Mouse (Mus musculus) lung, postnatal 0 days (tissue): ENCODE measurements at regions not wholly inside any gene's neighbourhood (a gene's known extent, or its start where the extent isn't known, plus 50 kb on each side); places are given as distances from the start of the nearest gene placed in this dataset.
"Not testable (repeated sequence)": the region's sequence is repeated elsewhere in the genome, so short reads cannot be mapped to it uniquely, and the experiment has no call there.

Experiments used
- ATAC-seq: fragments of 200-750 bp; cut with Nextera tagmentation; 2 replicates; pipeline ENCODE4 v1.8.0; 2017; ENCODE audit warnings: moderate library complexity
- DNase-seq: peaks from one replicate; pipeline ENCODE4 v3.0.0-alpha.2; 2016; ENCODE audit warnings: low spot score
- H3K27ac ChIP-seq: fragments of 300-500 bp; sonication (generic); 2 replicates; pipeline ENCODE4 v1.5.1; 2014; ENCODE audit warnings: antibody characterized with exemption, mild to moderate bottlenecking, low read length, mixed read lengths
- H3K27me3 ChIP-seq: fragments of 300-500 bp; sonication (generic); replicated peaks from 2 replicates; pipeline ENCODE4 v1.6.1; 2014; ENCODE audit warnings: low read length, mixed read lengths; ENCODE audit not compliant: insufficient read depth
- H3K36me3 ChIP-seq: fragments of 300-500 bp; sonication (generic); 2 replicates; pipeline ENCODE4 v1.6.1; 2014; ENCODE audit warnings: low read length, mixed read lengths; ENCODE audit not compliant: insufficient read depth
- H3K4me1 ChIP-seq: fragments of 300-500 bp; sonication (generic); 2 replicates; pipeline ENCODE4 v1.6.1; 2014; ENCODE audit warnings: antibody characterized with exemption, low read depth, low read length, mixed read lengths; ENCODE audit not compliant: insufficient read depth
- H3K4me2 ChIP-seq: fragments of 300-500 bp; sonication (generic); replicated peaks from 2 replicates; pipeline ENCODE4 v1.6.1; 2014; ENCODE audit warnings: low read depth, mild to moderate bottlenecking, low read length, moderate library complexity, mixed read lengths
- H3K4me3 ChIP-seq: fragments of 300-500 bp; sonication (generic); 2 replicates; pipeline ENCODE4 v1.5.1; 2014; ENCODE audit warnings: low read depth, low read length
- H3K9ac ChIP-seq: fragments of 300-500 bp; sonication (generic); replicated peaks from 2 replicates; pipeline ENCODE4 v1.6.1; 2014; ENCODE audit warnings: low read depth, mild to moderate bottlenecking
- H3K9me3 ChIP-seq: fragments of 300-500 bp; sonication (generic); 2 replicates; pipeline ENCODE4 v1.6.1; 2016; ENCODE audit warnings: low read length, mixed read lengths
- CTCF ChIP-seq: IDR thresholded peaks from 2 replicates; pipeline ENCODE4 v1.5.1; 2016; ENCODE audit warnings: antibody characterized with exemption, mild to moderate bottlenecking
- EP300 ChIP-seq: IDR thresholded peaks from 2 replicates; pipeline ENCODE4 v1.6.1; 2016; ENCODE audit warnings: antibody characterized with exemption, mild to moderate bottlenecking, control low read depth
- WGBS: fragments of 180-500 bp; shearing (Covaris S2); extraction: QIAGEN DNeasy Blood & Tissue Kit; methylation state at CpG from one replicate; pipeline ENCODE4 v1.1.7; 2014; 5-methylcytosine and 5-hydroxymethylcytosine counted together

GRCm38 (mm10) chr1:64463715-64464290 lies 68.6 kb upstream of the Creb1 start:
- no peak for TF ChIP-seq EP300
- TF ChIP-seq CTCF: no peak
- ATAC-seq: no peak
- WGBS: 69% methylated on average over 5 of the region's 5 CpGs

GRCm38 (mm10) chr1:64461616-64462015 lies 70.8 kb upstream of the Creb1 start:
- H3K27me3 ChIP-seq, H3K27ac ChIP-seq, H3K9ac ChIP-seq, H3K4me3 ChIP-seq, H3K4me2 ChIP-seq, H3K36me3 ChIP-seq, DNase-seq, H3K4me1 ChIP-seq, ATAC-seq, H3K9me3 ChIP-seq: not testable (repeated sequence)
- WGBS: 91% methylated on average over 6 of the region's 6 CpGs
- TF ChIP-seq CTCF: 0 out of 2 replicates have a peak, but pooled peaks have one; percentile 4

More at GRCm38 (mm10) chr1:64463715-64464290, 68.6 kb upstream of the Creb1 start:
- Histone ChIP-seq H3K36me3 (no peaks in the 10 kb centered on the region), H3K4me3 (no peak overlapping the region), H3K9me3 (no peaks in the 10 kb centered on the region), H3K4me1 (no peaks in the 10 kb centered on the region), H3K4me2 (no peak overlapping the region), H3K27me3 (no peaks in the 10 kb centered on the region), H3K27ac (no peak overlapping the region), H3K9ac (no peak overlapping the region)
- no peak for DNase-seq

- H3K9ac ChIP-seq: no peak overlapping the region
- H3K36me3 ChIP-seq: no peaks in the 10 kb centered on the region
- no peaks in the 10 kb centered on the region for H3K4me1 ChIP-seq
- H3K27ac ChIP-seq: no peak overlapping the region
- TF ChIP-seq CTCF (no peak; the same call in 1 of the 2 replicates), EP300 (no peak)
- 72% methylated on average over 5 of the region's 5 CpGs for WGBS
- no peak overlapping the region for H3K4me3 ChIP-seq
- no peak overlapping the region for H3K4me2 ChIP-seq
- no peaks in the 10 kb centered on the region for H3K9me3 ChIP-seq
- H3K27me3 ChIP-seq: no peaks in the 10 kb centered on the region
- ATAC-seq (no peak), DNase-seq (no peak)
These were observed 74.6 kb upstream of the Creb1 start for GRCm38 (mm10) chr1:64457872-64458271.

DNA sequence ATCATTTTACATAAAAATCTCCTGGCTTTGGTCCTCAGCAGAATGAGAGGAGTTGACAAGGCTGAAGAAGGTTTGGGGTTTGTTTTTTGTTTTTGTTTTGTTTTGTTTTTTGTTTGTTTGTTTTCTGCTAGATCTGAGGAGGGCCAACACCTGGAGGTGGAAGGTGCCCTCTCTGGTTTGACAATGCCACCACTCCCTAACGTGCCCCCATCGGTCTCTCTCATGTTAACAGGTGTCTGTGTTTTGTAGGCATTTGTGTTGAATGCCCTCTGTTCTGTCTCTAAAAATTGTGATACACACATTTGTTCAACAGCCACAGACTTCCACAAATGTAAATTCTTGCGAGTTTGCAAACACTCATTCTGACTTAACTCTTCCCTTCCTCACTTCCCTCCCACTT lies 83.3 kb upstream of the Creb1 start:
- no peaks in the 10 kb centered on the region for H3K27me3 ChIP-seq
- no peak overlapping the region for H3K4me2 ChIP-seq
- no peak overlapping the region for H3K27ac ChIP-seq
- no peak overlapping the region for H3K4me3 ChIP-seq
- H3K9me3 ChIP-seq: no peaks in the 10 kb centered on the region
- TF ChIP-seq EP300 (no peak), CTCF (no peak)
- no peak for DNase-seq
- no peak overlapping the region for H3K9ac ChIP-seq
- H3K36me3 ChIP-seq: no peaks in the 10 kb centered on the region
- 76% methylated on average over 3 of the region's 3 CpGs for WGBS
- H3K4me1 ChIP-seq: 0 out of 2 replicates have a peak, but pooled peaks cover 4% of the 10 kb centered on the region
- ATAC-seq: no peak

DNA sequence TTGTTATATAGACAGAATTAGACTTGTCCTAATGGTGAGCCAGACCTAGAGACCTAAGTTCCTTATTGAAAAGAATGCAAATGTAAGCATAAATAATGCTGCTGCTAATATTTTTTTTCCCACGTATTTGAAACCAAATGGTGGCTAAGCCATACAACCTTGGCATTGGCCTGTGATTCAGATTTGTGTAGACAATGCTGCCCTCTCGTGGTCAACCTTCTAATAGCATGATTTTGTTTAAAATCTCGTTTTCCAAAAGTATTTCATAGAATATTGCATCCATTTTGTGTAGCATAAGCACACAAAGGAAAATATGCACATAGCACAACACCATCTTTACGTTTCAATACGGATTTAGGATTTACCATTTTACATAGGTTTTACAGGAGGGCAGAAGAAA lies 84.4 kb upstream of the Creb1 start:
- H3K9ac ChIP-seq: no peak overlapping the region
- 3% methylated on average over 5 of the region's 5 CpGs for WGBS
- TF ChIP-seq EP300: no peak
- TF ChIP-seq CTCF: peak; percentile 81
- no peak overlapping the region for H3K27ac ChIP-seq
- DNase-seq: peak; percentile 80
- H3K4me3 ChIP-seq: no peak overlapping the region
- no peaks in the 10 kb centered on the region for H3K36me3 ChIP-seq
- no peak overlapping the region for H3K4me2 ChIP-seq
- H3K27me3 ChIP-seq: no peaks in the 10 kb centered on the region
- ATAC-seq: no peak
- no peaks in the 10 kb centered on the region for H3K9me3 ChIP-seq
- 0 out of 2 replicates have a peak, but pooled peaks cover 4% of the 10 kb centered on the region for H3K4me1 ChIP-seq

DNA sequence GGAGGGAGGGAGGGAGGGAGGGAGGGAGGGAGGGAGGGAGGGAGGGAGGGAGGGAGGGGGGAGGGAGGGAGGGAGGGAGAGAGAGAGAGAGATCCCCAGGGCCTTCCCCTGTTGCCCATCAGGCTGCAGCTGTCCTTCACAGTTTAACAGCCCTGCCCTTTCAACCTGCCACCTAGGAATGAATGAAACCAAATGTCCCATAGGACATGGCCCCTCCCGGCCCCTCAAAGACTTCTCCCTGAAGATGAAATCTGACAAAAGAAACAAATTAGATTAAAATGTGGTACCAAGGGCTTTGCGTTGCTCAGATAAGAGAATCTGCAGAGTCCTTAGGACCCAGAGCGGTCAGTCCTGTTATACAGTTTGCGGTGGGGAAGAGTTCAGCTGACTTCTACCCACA lies 86.0 kb upstream of the Creb1 start:
- WGBS: 67% methylated on average over 4 of the region's 4 CpGs

GRCm38 (mm10) chr1:64445919-64446318 lies 86.5 kb upstream of the Creb1 start:
- ATAC-seq: peak; percentile 88
- no peak overlapping the region for H3K9ac ChIP-seq
- H3K27ac ChIP-seq: no peak overlapping the region
- no peaks in the 10 kb centered on the region for H3K9me3 ChIP-seq
- WGBS: 7% methylated on average over 13 of the region's 13 CpGs
- DNase-seq: peak; percentile 84
- H3K4me3 ChIP-seq: no peak overlapping the region
- H3K36me3 ChIP-seq: no peaks in the 10 kb centered on the region
- H3K4me2 ChIP-seq: no peak overlapping the region
- H3K27me3 ChIP-seq: no peaks in the 10 kb centered on the region
- TF ChIP-seq EP300 (no peak), CTCF (peak; percentile 92)
- 0 out of 2 replicates have a peak, but pooled peaks cover 4% of the 10 kb centered on the region for H3K4me1 ChIP-seq

More for the DNA sequence above, 86.0 kb upstream of the Creb1 start:
- Histone ChIP-seq H3K27ac (no peak overlapping the region), H3K4me3 (no peak overlapping the region), H3K9me3 (no peaks in the 10 kb centered on the region), H3K36me3 (no peaks in the 10 kb centered on the region), H3K9ac (no peak overlapping the region), H3K4me2 (no peak overlapping the region), H3K27me3 (no peaks in the 10 kb centered on the region), H3K4me1 (0 out of 2 replicates have a peak, but pooled peaks cover 4% of the 10 kb centered on the region)
- no peak for TF ChIP-seq CTCF
- TF ChIP-seq EP300: no peak
- ATAC-seq (no peak), DNase-seq (no peak)
